Mouse (Mus musculus) neural tube, embryonic 11.5 days (tissue): ENCODE measurements at regions not wholly inside any gene's neighbourhood (a gene's known extent, or its start where the extent isn't known, plus 50 kb on each side); places are given as distances from the start of the nearest gene placed in this dataset.

ENCODE experiments used
- ATAC-seq: fragments of 200-750 bp; cut with Nextera tagmentation; 2 replicates; pipeline ENCODE4 v1.8.0; 2017; ENCODE audit warnings: moderate number of reproducible peaks, mild to moderate bottlenecking, moderate TSS enrichment, moderate library complexity; ENCODE audit not compliant: insufficient read depth, low FRiP score, low TSS enrichment
- DNase-seq: peaks from one replicate; pipeline ENCODE4 v3.0.0-alpha.2; 2015; ENCODE audit warnings: low spot score
- H3K27ac ChIP-seq: fragments of 300-500 bp; sonication (generic); 2 replicates; pipeline ENCODE4 v1.5.1; 2014; ENCODE audit warnings: low read depth, mild to moderate bottlenecking, low read length
- H3K27me3 ChIP-seq: fragments of 300-500 bp; sonication (generic); 2 replicates; pipeline ENCODE4 v1.6.1; 2014; ENCODE audit warnings: mild to moderate bottlenecking, low read length, mixed read lengths; ENCODE audit not compliant: control insufficient read depth, insufficient read depth
- H3K36me3 ChIP-seq: fragments of 300-500 bp; sonication (generic); 2 replicates; pipeline ENCODE4 v1.6.1; 2014; ENCODE audit warnings: mild to moderate bottlenecking, low read length, moderate library complexity, mixed read lengths; ENCODE audit not compliant: control insufficient read depth, insufficient read depth
- H3K4me1 ChIP-seq: fragments of 300-500 bp; sonication (generic); 2 replicates; pipeline ENCODE4 v1.6.1; 2014; ENCODE audit warnings: low read length, mixed read lengths; ENCODE audit not compliant: control insufficient read depth, insufficient read depth
- H3K4me2 ChIP-seq: fragments of 300-500 bp; sonication (generic); 2 replicates; pipeline ENCODE4 v1.6.1; 2014; ENCODE audit warnings: low read depth, mild to moderate bottlenecking, moderate library complexity
- H3K4me3 ChIP-seq: fragments of 300-500 bp; sonication (generic); 2 replicates; pipeline ENCODE4 v1.5.1; 2014; ENCODE audit warnings: low read depth, low read length
- H3K9ac ChIP-seq: fragments of 300-500 bp; sonication (generic); 2 replicates; pipeline ENCODE4 v1.6.1; 2014; ENCODE audit warnings: mild to moderate bottlenecking, low read length
- H3K9me3 ChIP-seq: fragments of 300-500 bp; sonication (generic); 2 replicates; pipeline ENCODE4 v1.6.1; 2016; ENCODE audit warnings: low read length; ENCODE audit not compliant: control insufficient read depth
- WGBS: fragments of 180-500 bp; shearing (Covaris S2); extraction: QIAGEN DNeasy Blood & Tissue Kit; methylation state at CpG from one replicate; pipeline ENCODE4 v1.1.7; 2014; 5-methylcytosine and 5-hydroxymethylcytosine counted together

- no peaks in the 10 kb centered on the region for H3K9me3 ChIP-seq
- no peaks in the 10 kb centered on the region for H3K4me1 ChIP-seq
- H3K4me3 ChIP-seq = no peak overlapping the region
- H3K36me3 ChIP-seq = no peaks in the 10 kb centered on the region
- DNase-seq (no peak), ATAC-seq (no peak)
- no peak overlapping the region for H3K27ac ChIP-seq
- H3K9ac ChIP-seq = no peak overlapping the region
- 73% methylated on average over 4 of the region's 4 CpGs for WGBS
- H3K27me3 ChIP-seq = no peaks in the 10 kb centered on the region
- H3K4me2 ChIP-seq = no peak overlapping the region
Observed at GRCm38 (mm10) chr12:26972495-26973113, 369.8 kb downstream of the Sox11 start.

GRCm38 (mm10) chr12:26967018-26967737 lies 375.2 kb downstream of the Sox11 start:
- Histone ChIP-seq H3K9me3 (no peaks in the 10 kb centered on the region), H3K27ac (no peak overlapping the region), H3K36me3 (no peaks in the 10 kb centered on the region), H3K4me1 (no peaks in the 10 kb centered on the region), H3K4me2 (no peak overlapping the region), H3K27me3 (no peaks in the 10 kb centered on the region), H3K4me3 (no peak overlapping the region), H3K9ac (no peak overlapping the region)
- ATAC-seq (no peak), DNase-seq (no peak)
- 70% methylated on average over 16 of the region's 16 CpGs for WGBS

DNA sequence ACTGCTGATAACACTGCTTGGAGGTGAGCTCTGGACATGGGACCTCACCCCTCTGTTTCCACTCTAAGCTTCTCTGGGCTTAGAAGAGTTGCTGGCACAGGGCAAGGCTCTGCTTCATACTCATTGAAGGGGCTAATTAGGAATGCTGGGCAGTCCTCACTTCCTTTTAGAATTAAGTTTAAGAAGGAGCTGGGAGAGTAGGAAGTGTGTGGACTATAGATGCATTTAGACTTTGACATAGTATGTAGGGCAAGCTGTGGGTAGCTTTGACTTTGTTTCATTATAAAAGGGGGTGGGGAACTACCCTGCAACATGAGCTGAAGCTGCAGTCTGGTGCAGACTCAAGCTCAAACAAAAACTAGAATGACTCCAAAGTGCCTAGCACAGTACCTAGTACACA lies 378.5 kb downstream of the Sox11 start:
- DNase-seq = no peak
- no peaks in the 10 kb centered on the region for H3K27me3 ChIP-seq
- ATAC-seq = no peak
- no peak overlapping the region for H3K9ac ChIP-seq
- H3K36me3 ChIP-seq = no peaks in the 10 kb centered on the region
- no peaks in the 10 kb centered on the region for H3K4me1 ChIP-seq
- H3K27ac ChIP-seq = no peak overlapping the region
- no peak overlapping the region for H3K4me2 ChIP-seq
- H3K9me3 ChIP-seq = no peaks in the 10 kb centered on the region
- no peak overlapping the region for H3K4me3 ChIP-seq

GRCm38 (mm10) chr12:26939831-26940230 lies 402.5 kb downstream of the Sox11 start:
- Histone ChIP-seq H3K4me3 (no peak overlapping the region), H3K4me2 (no peak overlapping the region), H3K27ac (no peak overlapping the region), H3K4me1 (peaks cover 4% of the 10 kb centered on the region; the same call in 1 of the 2 replicates), H3K9ac (no peak overlapping the region), H3K9me3 (peaks cover 3% of the 10 kb centered on the region; the same call in 1 of the 2 replicates), H3K27me3 (no peaks in the 10 kb centered on the region), H3K36me3 (no peaks in the 10 kb centered on the region)
- WGBS = 63% methylated on average over 2 of the region's 2 CpGs
- DNase-seq (no peak), ATAC-seq (no peak)

DNA sequence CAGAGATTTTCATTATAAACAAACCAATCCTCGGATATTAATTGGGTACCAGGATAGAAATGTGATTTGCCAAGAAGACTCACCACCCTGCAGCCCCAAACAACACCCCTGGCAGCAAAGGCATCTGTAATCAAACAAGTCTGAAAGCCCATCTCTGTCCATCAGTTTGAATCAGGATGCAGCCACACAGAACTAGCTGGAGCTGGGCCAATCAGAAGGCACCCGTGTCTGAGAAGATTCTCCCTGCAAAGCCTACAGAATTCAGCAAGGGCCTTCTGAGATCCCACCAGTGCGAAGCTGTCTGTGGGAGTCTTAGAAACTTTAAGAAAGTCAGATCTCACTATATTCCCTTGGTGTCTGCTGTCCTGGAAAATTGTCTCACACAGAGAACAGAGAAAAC lies 404.5 kb downstream of the Sox11 start:
- Histone ChIP-seq H3K4me1 (peaks cover 4% of the 10 kb centered on the region; the same call in 1 of the 2 replicates), H3K9ac (no peak overlapping the region), H3K27ac (no peak overlapping the region), H3K4me3 (no peak overlapping the region), H3K36me3 (no peaks in the 10 kb centered on the region), H3K9me3 (peaks cover 3% of the 10 kb centered on the region; the same call in 1 of the 2 replicates), H3K27me3 (no peaks in the 10 kb centered on the region), H3K4me2 (no peak overlapping the region)
- DNase-seq (no peak), ATAC-seq (no peak)
- WGBS = 86% methylated on average over 3 of the region's 3 CpGs

GRCm38 (mm10) chr12:26936696-26937458 lies 405.5 kb downstream of the Sox11 start:
- WGBS = 53% methylated on average over 5 of the region's 5 CpGs
- Histone ChIP-seq H3K27ac (no peak overlapping the region), H3K4me2 (no peak overlapping the region), H3K9ac (no peak overlapping the region), H3K36me3 (no peaks in the 10 kb centered on the region), H3K4me1 (peaks cover 4% of the 10 kb centered on the region; the same call in 1 of the 2 replicates), H3K4me3 (no peak overlapping the region), H3K27me3 (no peaks in the 10 kb centered on the region), H3K9me3 (peaks cover 3% of the 10 kb centered on the region; the same call in 1 of the 2 replicates)
- DNase-seq = peak; percentile 28
- no peak for ATAC-seq

- 75% methylated on average over 7 of the region's 7 CpGs for WGBS
- H3K9ac ChIP-seq = no peak overlapping the region
- DNase-seq = no peak
Observed at GRCm38 (mm10) chr12:26930155-26930867, 412.1 kb downstream of the Sox11 start.

DNA sequence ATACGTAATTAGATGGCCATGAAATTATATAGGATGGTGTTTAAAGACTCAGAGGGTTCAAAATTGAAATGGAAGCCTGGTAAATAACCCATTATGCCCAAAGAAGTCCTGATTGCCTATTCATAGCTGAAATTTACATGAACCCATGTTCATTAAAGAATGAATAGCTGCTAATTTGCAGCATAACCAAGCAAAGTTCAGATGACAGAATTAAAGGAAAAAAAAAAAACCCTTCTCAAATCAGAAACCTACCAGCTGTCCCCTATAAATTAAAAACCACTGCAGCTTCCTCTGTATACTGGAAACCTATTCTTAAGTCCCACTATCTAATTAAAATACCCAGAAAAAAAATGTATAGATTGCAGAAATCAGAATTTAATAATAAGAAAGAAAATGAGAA lies 436.2 kb downstream of the Sox11 start:
- ATAC-seq (no peak), DNase-seq (no peak)
- WGBS = 86% methylated on average over 1 of the region's 1 CpGs
- Histone ChIP-seq H3K9ac (no peak overlapping the region), H3K27ac (no peak overlapping the region), H3K9me3 (no peaks in the 10 kb centered on the region), H3K36me3 (no peaks in the 10 kb centered on the region), H3K4me3 (no peak overlapping the region), H3K27me3 (no peaks in the 10 kb centered on the region), H3K4me2 (no peak overlapping the region), H3K4me1 (peaks cover 10% of the 10 kb centered on the region)

More at GRCm38 (mm10) chr12:26930155-26930867, 412.1 kb downstream of the Sox11 start:
- Histone ChIP-seq H3K4me1 (no peaks in the 10 kb centered on the region), H3K4me3 (no peak overlapping the region), H3K27me3 (no peaks in the 10 kb centered on the region), H3K4me2 (no peak overlapping the region), H3K36me3 (no peaks in the 10 kb centered on the region), H3K27ac (no peak overlapping the region), H3K9me3 (no peaks in the 10 kb centered on the region)
- no peak for ATAC-seq
